Mouse (Mus musculus) lung, embryonic 14.5 days (tissue): Measurements from ENCODE around the gene Gramd1a. TPM values are rescaled to one million over a fixed set of nuclear protein-coding genes. Genes with fewer than 3 reads are reported as not detected.

Experiments used
- ATAC-seq: fragments of 200-750 bp; cut with Nextera tagmentation; 2 replicates; pipeline ENCODE4 v1.8.0; 2017; ENCODE audit warnings: mild to moderate bottlenecking, moderate TSS enrichment, moderate library complexity; ENCODE audit not compliant: insufficient read depth
- DNase-seq: peaks from one replicate; pipeline ENCODE4 v3.0.0-alpha.2; 2015
- H3K27ac ChIP-seq: fragments of 300-500 bp; sonication (generic); 2 replicates; pipeline ENCODE4 v1.5.1; 2014; ENCODE audit warnings: low read depth, mild to moderate bottlenecking, moderate library complexity
- H3K27me3 ChIP-seq: fragments of 300-500 bp; sonication (generic); 2 replicates; pipeline ENCODE4 v1.6.1; 2014; ENCODE audit warnings: low read length, control low read depth; ENCODE audit not compliant: insufficient read depth
- H3K36me3 ChIP-seq: fragments of 300-500 bp; sonication (generic); 2 replicates; pipeline ENCODE4 v1.6.1; 2014; ENCODE audit warnings: control low read depth; ENCODE audit not compliant: insufficient read depth
- H3K4me1 ChIP-seq: fragments of 300-500 bp; sonication (generic); 2 replicates; pipeline ENCODE4 v1.6.1; 2014; ENCODE audit warnings: antibody characterized with exemption, control low read depth; ENCODE audit not compliant: insufficient read depth
- H3K4me2 ChIP-seq: fragments of 300-500 bp; sonication (generic); 2 replicates; pipeline ENCODE4 v1.6.1; 2014; ENCODE audit warnings: mild to moderate bottlenecking
- H3K4me3 ChIP-seq: fragments of 300-500 bp; sonication (generic); 2 replicates; pipeline ENCODE4 v1.5.1; 2014; ENCODE audit warnings: low read depth, low read length
- H3K9ac ChIP-seq: fragments of 300-500 bp; sonication (generic); 2 replicates; pipeline ENCODE4 v1.6.1; 2014
- H3K9me3 ChIP-seq: fragments of 300-500 bp; sonication (generic); 2 replicates; pipeline ENCODE4 v1.6.1; 2016; ENCODE audit warnings: low read depth, low read length, control low read depth
- CTCF ChIP-seq: IDR thresholded peaks from 2 replicates; pipeline ENCODE4 v1.5.1; 2016; ENCODE audit warnings: antibody characterized with exemption, low read depth
- WGBS: fragments of 180-500 bp; shearing (Covaris S2); extraction: QIAGEN DNeasy Blood & Tissue Kit; methylation state at CpG from one replicate; pipeline ENCODE4 v1.1.7; 2014; 5-methylcytosine and 5-hydroxymethylcytosine counted together
- polyA plus RNA-seq: library from polyadenylated mRNA; unstranded; fragments of >200 nt; fragmentation: Nextera tagmentation; extraction: Ambion mirVana; gene quantifications from 2 replicates; pipeline ENCODE4 v1.2.1, GENCODE M21; 2014

The Gramd1a gene
- polyA plus RNA-seq, 1 experiment from 2014 or later: 67.2 TPM

DNA sequence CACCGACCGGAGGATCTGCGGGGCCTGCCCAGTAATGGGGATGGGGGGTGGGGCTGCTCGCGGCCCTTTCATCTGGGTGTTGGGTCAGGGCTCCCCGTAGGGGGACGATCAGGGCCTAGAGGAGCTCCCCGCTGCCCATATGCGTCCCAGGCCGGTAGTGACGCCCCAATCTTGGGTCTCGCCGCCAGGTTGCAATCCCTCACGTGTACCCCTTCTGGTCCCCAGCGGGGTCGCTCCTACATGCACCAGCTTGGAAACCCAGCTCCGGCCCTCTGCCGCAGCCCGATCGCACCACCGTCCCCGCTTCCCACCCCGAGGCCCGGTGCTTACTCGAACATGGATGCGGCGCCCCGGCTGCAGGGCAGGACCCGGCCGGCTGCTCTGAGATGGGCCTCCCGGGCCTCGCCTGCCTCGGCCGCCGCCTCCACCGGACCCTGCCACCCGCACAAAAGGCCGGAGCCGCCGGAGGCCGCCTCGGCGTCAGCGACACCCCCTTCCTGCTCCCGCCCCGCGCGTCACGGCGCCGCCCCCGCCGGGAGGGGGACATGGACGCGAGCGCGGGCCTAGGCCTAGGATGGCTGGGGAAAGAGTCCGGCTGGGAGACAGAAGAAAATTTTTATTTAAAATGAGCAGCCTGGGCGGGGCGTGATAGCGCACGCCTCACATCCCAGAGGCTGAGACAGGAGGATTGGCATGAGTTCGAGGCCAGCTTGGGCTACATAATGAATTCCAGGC is 5.0 kb downstream of the Gramd1a start:
- peak; percentile 94 for DNase-seq
- TF ChIP-seq CTCF: no peak
- Histone ChIP-seq H3K4me1 (peaks cover 38% of the 10 kb centered on the region), H3K9ac (peak overlapping the region; percentile 95), H3K4me3 (peak overlapping the region; percentile 89), H3K4me2 (peak overlapping the region; percentile 77), H3K9me3 (no peaks in the 10 kb centered on the region), H3K36me3 (peaks cover 13% of the 10 kb centered on the region; the same call in 1 of the 2 replicates), H3K27ac (peak overlapping the region; percentile 95), H3K27me3 (no peaks in the 10 kb centered on the region)
- under 1% methylated on average over 63 of the region's 63 CpGs for WGBS
- peak; percentile 89 for ATAC-seq

DNA sequence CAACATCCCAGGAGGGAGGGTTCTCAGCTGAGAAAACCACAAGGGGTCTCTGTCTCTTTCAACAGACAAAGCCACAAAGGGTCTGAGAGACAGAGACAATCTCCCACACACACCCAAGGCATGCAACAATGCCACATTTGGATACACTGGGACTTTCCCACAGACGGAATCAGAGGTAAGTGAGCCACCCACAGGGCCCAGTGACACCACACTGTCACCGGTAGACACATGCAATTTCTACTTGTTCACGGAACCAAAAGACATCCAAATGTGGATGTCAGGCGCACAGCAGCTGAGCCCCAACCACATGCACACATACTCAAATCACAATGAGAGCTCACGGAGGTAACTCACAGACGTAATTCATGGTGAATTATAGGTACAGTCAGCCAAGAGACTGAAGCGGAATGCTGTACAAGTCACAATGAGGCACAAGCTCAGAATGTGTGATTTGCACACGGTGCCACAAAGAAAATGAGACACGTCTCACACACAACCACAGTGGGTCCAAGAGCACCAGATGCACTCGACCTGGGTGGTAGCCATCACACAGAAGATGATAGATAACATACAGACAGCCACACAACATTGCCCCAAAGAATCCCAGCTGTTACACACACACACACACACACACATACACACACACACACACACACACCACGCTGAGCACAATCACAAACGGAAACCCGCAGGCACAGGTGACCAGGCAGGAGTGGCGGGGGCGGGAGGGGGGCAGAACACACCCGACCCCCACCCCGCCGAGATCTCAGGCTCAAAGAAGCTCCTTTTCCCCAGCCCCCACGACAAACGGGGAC is 5.7 kb downstream of the Gramd1a start:
- H3K4me1 ChIP-seq: peaks cover 42% of the 10 kb centered on the region
- peak; percentile 1; the same call in 1 of the 2 replicates for TF ChIP-seq CTCF
- DNase-seq (peak; percentile 54), ATAC-seq (no peak; the same call in 1 of the 2 replicates)
- under 1% methylated on average over 20 of the region's 20 CpGs for WGBS
- no peaks in the 10 kb centered on the region for H3K27me3 ChIP-seq
- no peaks in the 10 kb centered on the region for H3K9me3 ChIP-seq
- peak overlapping the region; percentile 89 for H3K4me3 ChIP-seq
- peaks cover 14% of the 10 kb centered on the region; the same call in 1 of the 2 replicates for H3K36me3 ChIP-seq
- peak overlapping the region; percentile 95 for H3K9ac ChIP-seq
- H3K27ac ChIP-seq: peak overlapping the region; percentile 95
- peak overlapping the region; percentile 77 for H3K4me2 ChIP-seq

DNA sequence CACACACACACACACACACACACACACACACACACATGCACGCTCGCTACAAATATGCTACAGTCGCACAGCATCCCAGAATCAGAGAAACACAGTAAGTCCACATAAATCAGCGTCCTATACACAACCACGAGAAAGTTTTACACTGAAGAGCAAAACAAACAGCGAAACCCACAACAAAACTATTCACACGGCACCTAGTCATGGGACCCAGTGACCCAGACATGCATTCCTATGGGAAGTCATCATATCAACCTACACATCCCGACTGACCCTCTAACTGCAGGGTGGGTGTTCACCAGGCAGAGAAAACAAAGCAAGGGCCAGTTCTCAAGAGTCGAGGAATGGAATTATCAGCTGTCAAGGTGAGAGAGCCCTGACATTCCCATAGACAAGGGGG is 6.4 kb downstream of the Gramd1a start:
- no peak for ATAC-seq
- H3K4me1 ChIP-seq: peaks cover 42% of the 10 kb centered on the region
- TF ChIP-seq CTCF: no peak

DNA sequence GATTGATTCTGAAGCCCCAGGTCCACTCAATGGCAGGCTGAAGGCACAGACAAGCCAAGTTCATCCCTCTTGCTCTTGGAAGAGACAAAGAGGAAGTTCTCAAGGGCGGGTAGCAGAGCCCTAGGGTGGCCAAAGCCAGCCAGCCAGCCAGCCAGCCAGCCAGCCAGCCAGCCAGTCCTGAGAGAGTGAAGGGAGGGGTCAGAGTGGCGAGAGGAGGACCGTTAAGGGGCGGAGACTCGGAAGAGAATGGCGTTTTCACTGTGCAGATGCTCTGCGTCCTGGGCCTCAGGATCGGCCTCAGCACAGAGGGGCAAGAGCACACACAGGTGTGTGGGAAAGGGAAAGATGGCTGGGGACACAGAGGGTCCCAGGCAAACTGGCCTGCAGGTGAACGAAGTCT is 6.9 kb downstream of the Gramd1a start:
- H3K4me3 ChIP-seq: peak overlapping the region; percentile 89
- H3K27me3 ChIP-seq: no peaks in the 10 kb centered on the region
- H3K4me2 ChIP-seq: peak overlapping the region; percentile 77
- peaks cover 20% of the 10 kb centered on the region; the same call in 1 of the 2 replicates for H3K36me3 ChIP-seq
- ATAC-seq (no peak), DNase-seq (peak; percentile 74)
- H3K9ac ChIP-seq: peak overlapping the region; percentile 95
- peak overlapping the region; percentile 3; the same call in 1 of the 2 replicates for H3K27ac ChIP-seq
- no peaks in the 10 kb centered on the region for H3K9me3 ChIP-seq
- no peak for TF ChIP-seq CTCF
- H3K4me1 ChIP-seq: peaks cover 42% of the 10 kb centered on the region
- 4% methylated on average over 9 of the region's 9 CpGs for WGBS

More for the DNA sequence above, 6.4 kb downstream of the Gramd1a start:
- Histone ChIP-seq H3K36me3 (peaks cover 18% of the 10 kb centered on the region; the same call in 1 of the 2 replicates), H3K9ac (peak overlapping the region; percentile 95), H3K9me3 (no peaks in the 10 kb centered on the region), H3K27ac (peak overlapping the region; percentile 95), H3K4me2 (peak overlapping the region; percentile 77), H3K27me3 (no peaks in the 10 kb centered on the region), H3K4me3 (peak overlapping the region; percentile 89)
- 24% methylated on average over 9 of the region's 9 CpGs for WGBS
- DNase-seq: peak; percentile 13

DNA sequence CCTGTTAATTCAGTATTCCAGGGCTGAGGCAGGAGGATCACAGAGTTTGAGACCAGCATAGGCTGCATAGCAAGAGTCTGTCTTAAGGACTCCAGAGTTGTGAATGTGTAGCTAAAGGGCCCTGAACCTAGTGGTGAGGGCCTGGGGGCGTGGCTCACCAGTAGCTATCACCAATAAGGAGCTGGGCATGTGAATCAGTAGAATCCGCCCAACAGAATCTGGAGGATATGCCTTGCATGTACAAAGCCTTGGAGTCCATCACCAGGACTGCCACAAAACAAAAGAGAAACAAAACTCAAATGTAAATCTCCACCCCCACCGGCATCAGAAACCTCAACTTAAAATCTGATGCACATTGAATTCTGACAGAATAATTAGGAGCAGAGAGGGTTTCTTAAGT is 7.6 kb downstream of the Gramd1a start:
- TF ChIP-seq CTCF: no peak
- peak overlapping the region; percentile 77 for H3K4me2 ChIP-seq
- no peaks in the 10 kb centered on the region for H3K9me3 ChIP-seq
- DNase-seq (no peak), ATAC-seq (no peak)
- peak overlapping the region; percentile 95; the same call in 1 of the 2 replicates for H3K9ac ChIP-seq
- no peaks in the 10 kb centered on the region for H3K27me3 ChIP-seq
- peaks cover 26% of the 10 kb centered on the region for H3K36me3 ChIP-seq
- peak overlapping the region; percentile 89; the same call in 1 of the 2 replicates for H3K4me3 ChIP-seq
- peaks cover 42% of the 10 kb centered on the region for H3K4me1 ChIP-seq
- peak overlapping the region; percentile 3; the same call in 1 of the 2 replicates for H3K27ac ChIP-seq
- WGBS: 59% methylated on average over 3 of the region's 3 CpGs

DNA sequence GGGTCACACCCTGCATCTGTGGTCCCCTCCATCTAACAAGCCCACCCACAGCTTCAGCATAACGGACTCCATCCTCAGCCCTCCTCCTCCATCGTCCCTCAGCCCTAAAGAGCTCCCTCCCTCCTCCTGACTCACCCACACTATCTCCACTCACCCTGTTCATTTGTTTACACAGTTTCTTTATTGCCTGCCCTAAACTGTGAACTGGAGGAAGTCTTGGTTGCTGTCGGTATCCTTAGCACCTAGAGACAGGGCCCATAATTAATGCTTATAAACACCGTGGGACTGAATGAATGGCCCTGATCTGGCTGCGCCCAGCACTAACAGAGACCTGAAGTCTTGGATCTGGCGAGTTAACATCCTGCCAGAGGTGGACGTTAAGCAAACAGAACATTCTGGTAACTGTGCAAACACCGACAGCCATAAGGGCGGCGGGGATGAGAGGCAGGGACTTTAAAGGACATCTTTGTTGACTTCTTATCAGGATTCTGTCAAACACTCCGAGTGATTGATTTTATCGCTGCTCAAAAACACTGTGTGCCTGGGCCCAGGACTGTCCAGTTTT is 10.0 kb downstream of the Gramd1a start:
- no peak overlapping the region; the same call in 1 of the 2 replicates for H3K4me2 ChIP-seq
- peaks cover 32% of the 10 kb centered on the region for H3K4me1 ChIP-seq
- H3K36me3 ChIP-seq: peaks cover 50% of the 10 kb centered on the region
- WGBS: 12% methylated on average over 12 of the region's 12 CpGs
- H3K4me3 ChIP-seq: no peak overlapping the region
- TF ChIP-seq CTCF: no peak
- DNase-seq (peak; percentile 49), ATAC-seq (no peak)
- H3K9me3 ChIP-seq: no peaks in the 10 kb centered on the region
- H3K27me3 ChIP-seq: no peaks in the 10 kb centered on the region
- peak overlapping the region; percentile 42; the same call in 1 of the 2 replicates for H3K27ac ChIP-seq
- H3K9ac ChIP-seq: no peak overlapping the region

DNA sequence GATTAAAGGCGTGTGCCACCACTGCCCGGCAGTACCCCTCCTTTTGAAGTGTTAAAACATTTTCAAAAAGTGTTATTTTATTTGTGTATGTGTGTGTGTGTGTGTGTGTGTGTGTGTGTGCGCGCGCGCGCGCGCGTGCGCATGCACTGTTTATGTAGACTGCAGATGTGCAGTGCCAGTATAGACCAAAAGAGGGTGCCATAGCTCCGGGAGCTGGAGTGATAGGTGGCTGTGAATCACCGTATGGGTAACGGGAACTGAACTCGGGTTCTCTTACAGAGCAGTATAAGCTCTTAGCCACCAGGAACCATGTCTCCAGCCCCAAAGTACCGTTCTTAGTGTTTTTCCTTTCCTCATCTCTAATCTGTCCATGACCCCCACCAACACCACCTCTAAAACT is 10.8 kb downstream of the Gramd1a start:
- peak; percentile 25; the same call in 1 of the 2 replicates for TF ChIP-seq CTCF
- no peaks in the 10 kb centered on the region for H3K9me3 ChIP-seq
- H3K9ac ChIP-seq: no peak overlapping the region
- no peaks in the 10 kb centered on the region for H3K27me3 ChIP-seq
- ATAC-seq: no peak
- no peak overlapping the region for H3K4me2 ChIP-seq
- H3K4me3 ChIP-seq: no peak overlapping the region
- peaks cover 58% of the 10 kb centered on the region for H3K36me3 ChIP-seq
- peaks cover 32% of the 10 kb centered on the region for H3K4me1 ChIP-seq
- no peak for DNase-seq
- no peak overlapping the region for H3K27ac ChIP-seq
- WGBS: 95% methylated on average over 16 of the region's 16 CpGs
